Mouse (Mus musculus) embryonic fibroblast, embryonic 13.5 days (primary cell): ENCODE results near the gene Dera.

Experiments
- CTCF ChIP-seq: IDR thresholded peaks from 2 replicates; pipeline ENCODE4 v1.5.1; 2011; ENCODE audit warnings: mild to moderate bottlenecking, control low read depth, low read length, moderate library complexity, borderline replicate concordance; ENCODE audit not compliant: insufficient read depth
- POLR2A ChIP-seq: IDR thresholded peaks from 2 replicates; pipeline ENCODE4 v1.6.1; 2011; ENCODE audit warnings: low read depth, mild to moderate bottlenecking, control low read depth, low read length, moderate library complexity

- no peak for TF ChIP-seq CTCF
- TF ChIP-seq POLR2A = no peak
These were observed 50.3 kb downstream of the Dera start for GRCm38 (mm10) chr6:137804606-137805005.
